Mouse (Mus musculus) urinary bladder, postnatal 0 days (tissue): ENCODE measurements around the gene Tes3-ps. TPM values are rescaled to one million over a fixed set of nuclear protein-coding genes. Genes with fewer than 3 reads are reported as not detected.

Experiments used
- polyA plus RNA-seq: library from polyadenylated mRNA; unstranded; fragments of >200 nt; fragmentation: Nextera tagmentation; extraction: Ambion mirVana; gene quantifications from 2 replicates; pipeline ENCODE4 v1.2.1, GENCODE M21; 2015

Gene Tes3-ps
- 0.34 and 0.68 TPM in 2 replicates for polyA plus RNA-seq

DNA sequence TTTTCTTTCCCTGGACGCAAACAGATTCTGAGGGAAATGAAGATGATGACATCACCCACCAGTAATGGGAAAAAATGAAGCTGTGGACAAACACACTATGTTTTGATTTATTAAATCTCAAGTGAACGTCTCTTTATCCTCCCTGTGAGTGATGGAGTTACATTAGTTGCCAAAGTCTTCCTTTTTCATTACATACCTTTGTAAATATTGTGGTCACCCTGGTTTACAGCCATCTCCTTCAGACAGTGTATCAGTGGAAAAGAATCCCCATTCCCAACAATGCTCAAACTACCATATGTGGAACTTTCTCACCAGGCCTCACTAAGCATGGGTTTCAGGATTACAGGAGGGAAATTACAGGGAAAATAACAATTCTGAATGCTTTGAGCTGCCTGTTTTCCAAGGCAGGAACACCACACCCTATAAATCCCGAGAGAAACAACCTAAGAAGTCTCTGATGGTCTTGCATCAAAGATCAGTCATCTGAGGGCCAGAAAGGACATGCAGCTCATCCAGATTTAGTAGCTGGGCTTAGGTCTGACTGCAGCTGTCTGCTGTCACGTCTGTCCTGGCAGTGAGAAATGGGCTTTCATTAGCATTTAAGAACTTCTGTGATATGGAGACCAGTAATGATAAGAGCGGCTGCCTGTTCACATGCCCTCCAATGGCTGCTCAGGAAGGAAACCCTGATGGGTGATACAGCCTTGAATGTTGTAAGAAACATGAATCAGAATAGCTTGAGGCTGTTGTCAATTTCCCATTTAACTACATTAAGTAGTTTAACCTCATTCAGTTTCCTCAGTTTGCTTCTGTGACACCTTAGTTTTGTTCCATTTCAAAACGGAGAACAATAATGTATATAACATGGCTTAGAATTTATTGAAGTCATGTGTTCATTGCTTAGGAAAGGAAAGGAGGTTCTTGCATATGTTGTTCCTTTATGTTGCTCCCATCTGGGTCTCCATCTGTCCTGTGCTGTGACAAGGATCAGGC is at the start of gene Tes3-ps:
Gene Tes3-ps, plus strand, starts transcription at position 943 of the 993 bp plus-strand sequence.

DNA sequence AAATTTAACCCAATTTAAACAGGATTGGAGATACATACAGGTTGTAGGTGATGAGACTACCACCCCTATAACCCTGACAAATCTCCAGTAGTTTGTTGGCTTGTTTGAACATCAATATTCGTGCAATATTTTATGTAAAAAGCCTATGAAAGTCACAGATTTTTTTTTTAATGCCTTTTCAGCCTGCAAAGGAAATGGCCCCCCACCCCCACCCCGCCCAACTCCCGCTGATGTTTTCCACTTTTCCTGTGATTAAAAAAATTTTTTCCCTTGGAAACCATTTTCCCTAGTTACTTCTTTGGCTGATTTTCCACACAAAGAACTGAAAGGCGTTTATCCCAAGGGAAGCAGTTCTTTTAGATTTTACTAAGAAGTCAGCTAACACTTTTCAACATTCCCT is 11.4 kb downstream of the Tes3-ps start, which contains the start of gene Ecm2:
Gene Ecm2, plus strand, starts transcription at position 301 of the 400 bp plus-strand sequence.

DNA sequence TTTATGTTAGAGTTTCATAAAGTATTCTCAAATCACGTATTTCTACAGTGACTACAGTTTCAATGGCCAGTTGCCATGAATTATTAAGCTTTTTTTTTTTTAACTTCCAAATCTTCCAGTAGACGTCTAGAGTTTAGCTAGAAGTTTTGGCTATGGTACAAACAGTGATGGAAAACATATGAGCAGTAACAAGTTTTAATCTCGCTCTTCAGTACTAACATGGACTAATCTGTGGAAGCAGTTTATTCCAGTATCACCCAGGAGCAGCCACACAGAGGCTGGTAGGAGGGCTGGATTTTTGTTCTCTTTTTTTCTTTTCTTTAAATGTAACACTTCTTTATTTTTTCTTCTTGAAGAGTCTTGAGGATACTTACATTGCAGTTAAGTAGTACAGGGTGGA is 51.2 kb downstream of the Tes3-ps start, which contains the start of gene Aspn:
Gene Aspn, plus strand, starts transcription at position 165 of the 400 bp plus-strand sequence.

Other genes with a start within 250 kb of the Tes3-ps start
- gene Susd3, start 244.6 kb upstream of the Tes3-ps start, polyA plus RNA-seq: 2.1 and 3.1 TPM in 2 replicates
- 2.7 and 2.9 TPM in 2 replicates for gene Fgd3, start 173.0 kb upstream of the Tes3-ps start, polyA plus RNA-seq
- 33.4 and 39.9 TPM in 2 replicates for gene Bicd2, start 151.7 kb upstream of the Tes3-ps start, polyA plus RNA-seq
- 9.0 and 9.4 TPM in 2 replicates for gene Ippk, start 72.1 kb upstream of the Tes3-ps start, polyA plus RNA-seq
- 2.1 and 2.4 TPM in 2 replicates for gene Ecm2, start 11.5 kb downstream of the Tes3-ps start, polyA plus RNA-seq
- 67.0 and 93.4 TPM in 2 replicates for gene Aspn, start 51.1 kb downstream of the Tes3-ps start, polyA plus RNA-seq
- 1.5 and 1.7 TPM in 2 replicates for gene Omd, start 89.1 kb downstream of the Tes3-ps start, polyA plus RNA-seq
- gene Ogn, start 114.7 kb downstream of the Tes3-ps start, polyA plus RNA-seq: 133 and 193 TPM in 2 replicates
- gene Cenpp, start 159.5 kb downstream of the Tes3-ps start, polyA plus RNA-seq: 7.4 and 11.4 TPM in 2 replicates
- 7.0 and 11.2 TPM in 2 replicates for gene Nol8, start 159.8 kb downstream of the Tes3-ps start, polyA plus RNA-seq
- gene Iars, start 188.8 kb downstream of the Tes3-ps start, polyA plus RNA-seq: 32.0 and 38.7 TPM in 2 replicates